ENCODE assay signal across 20 mouse cellular contexts in the genomic region with DNA sequence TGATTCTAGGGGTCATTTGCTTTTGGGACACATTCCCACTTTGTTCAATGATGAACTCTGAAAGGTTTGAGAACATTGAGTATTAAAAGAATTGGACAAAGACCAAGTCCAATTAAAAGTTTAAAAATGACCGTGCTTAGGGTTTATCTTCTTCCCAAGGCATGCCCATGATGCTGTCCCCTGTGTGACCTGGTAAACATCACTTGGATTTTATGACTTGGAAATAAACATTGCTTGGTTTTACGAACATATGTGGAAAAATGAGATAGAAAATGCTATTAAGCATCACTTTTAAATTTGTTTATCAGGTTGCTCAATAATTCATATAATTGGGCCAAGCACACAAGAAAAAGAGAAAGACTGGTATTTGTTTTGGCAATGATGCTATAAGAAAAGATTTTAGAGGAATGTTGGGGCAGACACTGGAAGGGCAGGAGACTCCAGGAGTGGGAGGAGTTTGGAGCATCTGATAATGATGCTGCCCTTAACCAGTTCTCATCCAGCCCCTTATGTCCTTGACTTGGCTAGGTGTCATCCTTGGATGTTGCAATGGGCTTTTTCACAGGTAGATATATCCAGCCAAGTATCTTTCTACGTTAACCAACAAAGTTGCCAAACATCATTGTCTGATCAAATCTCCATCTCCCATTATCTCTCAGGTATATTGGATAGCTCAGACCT.
"Had no signal": no experiment of that assay in that cellular context is flagged by ENCODE, and none has a peak within 500 bp of the region (broad histone marks: within the 10 kb centered on the region; RNA-seq: fewer than 3 reads in every experiment).

No protein-coding gene starts in this region.

- DNase-seq: kidney, adult 8-10 months; kidney, postnatal 10 days; kidney, postnatal 4 days; left cerebral cortex, postnatal 4 days; lung, adult 18-20 months; lung, postnatal 10 days; lung, postnatal 36 days; midbrain, embryonic 14.5 days; right cerebral cortex, postnatal 14 days; right cerebral cortex, postnatal 4 days; thymus, adult 2 months; thymus, postnatal 14 days; thymus, postnatal 4 days had no signal

- H3K9me3 ChIP-seq: kidney, embryonic 15.5 days; limb, embryonic 12.5 days; limb, embryonic 15.5 days; lung, embryonic 15.5 days; megakaryocyte, embryonic 14.5 days had no signal

- H3K27ac ChIP-seq: kidney, embryonic 15.5 days; limb, embryonic 12.5 days; limb, embryonic 15.5 days; liver, embryonic 14.5 days; lung, embryonic 15.5 days; stomach, postnatal 0 days had no signal

- H3K4me1 ChIP-seq: kidney, embryonic 15.5 days; limb, embryonic 12.5 days; limb, embryonic 15.5 days; lung, embryonic 15.5 days; megakaryocyte, embryonic 14.5 days had no signal

- H3K27me3 ChIP-seq: kidney, embryonic 15.5 days; limb, embryonic 12.5 days; limb, embryonic 15.5 days; lung, embryonic 15.5 days; megakaryocyte, embryonic 14.5 days had no signal

- H3K36me3 ChIP-seq: kidney, embryonic 15.5 days; limb, embryonic 12.5 days; limb, embryonic 15.5 days; lung, embryonic 15.5 days had no signal

- H3K4me3 ChIP-seq: kidney, embryonic 15.5 days; limb, embryonic 12.5 days; limb, embryonic 15.5 days; lung, embryonic 15.5 days; megakaryocyte, embryonic 14.5 days had no signal
